Mouse (Mus musculus) kidney, adult 9 months (tissue): ENCODE measurements around the gene Szrd1.

Source experiments
- DNase-seq: peaks from one replicate; pipeline ENCODE4 v3.0.0; 2022

Gene Szrd1

GRCm38 (mm10) chr4:141139116-141139970, at the start of gene Szrd1:
Gene Szrd1, minus strand, starts transcription at chr4:141139775.
- peak; percentile 99 for DNase-seq

- DNase-seq = no peak
Measured at GRCm38 (mm10) chr4:141186923-141187836, 47.6 kb upstream of the Szrd1 start.

DNA sequence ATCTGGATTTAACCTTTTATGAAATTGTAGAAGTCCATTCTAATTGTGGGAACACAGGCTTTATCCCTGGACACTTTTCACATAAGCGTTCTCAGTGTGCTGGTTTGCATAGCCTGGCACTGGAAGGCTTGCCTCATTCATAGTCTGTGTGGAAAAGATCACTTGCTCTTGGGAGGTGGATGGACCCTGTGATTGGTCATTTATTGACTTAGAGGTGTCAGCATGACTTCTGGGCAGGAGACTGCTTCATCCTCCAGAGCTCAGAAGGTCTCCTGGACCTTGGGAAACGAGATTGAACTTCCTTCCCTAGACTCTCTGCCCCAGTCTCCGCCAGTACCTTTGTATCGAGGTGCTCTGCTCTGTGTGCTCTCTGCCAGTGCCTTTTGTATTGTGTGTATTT, 44.9 kb upstream of the Szrd1 start:
- peak; percentile 51 for DNase-seq

GRCm38 (mm10) chr4:141183932-141184331, 44.4 kb upstream of the Szrd1 start:
- DNase-seq = no peak

- no peak for DNase-seq
Measured at GRCm38 (mm10) chr4:141181981-141182380, 42.4 kb upstream of the Szrd1 start.

DNA sequence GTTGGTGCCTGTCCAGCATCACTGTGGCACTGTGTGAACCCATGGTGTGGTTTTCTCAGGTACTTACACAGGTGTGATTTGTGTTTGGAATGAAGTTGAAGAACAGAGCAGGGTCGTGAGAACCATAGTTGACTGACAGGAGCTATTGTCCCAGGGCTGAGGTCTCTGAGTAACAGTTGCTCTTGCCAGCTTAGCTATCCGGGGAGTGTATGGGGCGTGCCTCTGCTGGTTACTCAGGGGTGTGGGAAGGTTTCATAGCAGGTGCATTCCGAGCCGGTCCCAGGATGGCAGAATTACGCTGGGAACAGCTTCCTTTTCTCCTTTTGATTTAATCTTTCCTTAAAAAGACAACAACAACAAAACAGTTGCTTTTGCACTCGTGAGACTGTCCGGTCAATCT, 41.3 kb upstream of the Szrd1 start:
- no peak for DNase-seq

DNA sequence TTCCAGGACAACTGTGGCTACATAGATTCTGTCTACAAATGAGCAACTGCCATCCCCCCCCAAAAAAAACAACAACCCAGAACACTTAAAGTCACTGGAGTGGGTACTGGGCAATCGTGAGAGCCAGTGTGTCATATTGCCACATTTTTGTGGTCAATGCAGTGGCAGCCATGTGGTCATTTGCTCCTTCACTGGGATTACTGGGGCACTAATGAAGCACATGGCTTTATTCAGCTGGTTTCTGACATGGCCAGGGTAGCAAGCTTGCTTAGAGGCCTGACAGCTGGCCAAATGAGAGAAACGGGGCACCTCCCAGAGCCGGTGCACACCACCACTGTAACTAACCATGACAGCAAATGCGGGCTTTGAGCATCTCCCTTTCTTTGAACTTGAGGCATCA, 38.9 kb upstream of the Szrd1 start:
- DNase-seq = no peak

DNA sequence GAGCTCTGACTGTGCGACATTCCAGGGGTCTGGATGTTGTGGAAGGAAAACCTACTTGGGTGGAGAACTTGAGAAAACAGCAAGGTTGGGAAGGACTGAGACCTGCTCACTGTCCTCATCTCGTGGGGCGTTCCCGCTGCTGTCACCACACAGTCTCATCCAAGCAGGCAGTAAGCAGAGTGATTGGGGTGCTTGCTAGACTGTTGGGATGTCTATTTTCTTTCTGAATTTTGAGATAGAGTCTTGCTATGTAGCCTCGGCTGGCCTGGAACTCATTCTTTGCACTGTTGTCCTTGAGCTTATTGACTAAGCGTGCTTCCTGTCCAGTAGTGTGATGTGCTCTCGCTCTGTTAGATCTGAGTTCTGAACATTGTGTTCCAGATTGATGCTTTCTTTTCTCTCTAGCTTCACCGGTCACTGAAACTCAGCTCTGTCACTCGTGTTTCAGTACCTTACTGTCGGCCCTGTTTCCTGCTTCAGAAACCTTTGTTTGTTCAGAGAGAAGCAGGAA, 36.8 kb upstream of the Szrd1 start:
- no peak for DNase-seq

GRCm38 (mm10) chr4:141175783-141176182, 36.2 kb upstream of the Szrd1 start:
- DNase-seq = no peak

GRCm38 (mm10) chr4:141172121-141172520, 32.5 kb upstream of the Szrd1 start:
- DNase-seq = no peak

GRCm38 (mm10) chr4:141167156-141167555, 27.6 kb upstream of the Szrd1 start:
- DNase-seq = no peak

GRCm38 (mm10) chr4:141165744-141166292, 26.2 kb upstream of the Szrd1 start:
- DNase-seq = no peak

GRCm38 (mm10) chr4:141163729-141164128, 24.2 kb upstream of the Szrd1 start:
- DNase-seq = no peak

GRCm38 (mm10) chr4:141161699-141162208, 22.2 kb upstream of the Szrd1 start:
- no peak for DNase-seq

GRCm38 (mm10) chr4:141160193-141160592, 20.6 kb upstream of the Szrd1 start:
- DNase-seq = no peak

DNA sequence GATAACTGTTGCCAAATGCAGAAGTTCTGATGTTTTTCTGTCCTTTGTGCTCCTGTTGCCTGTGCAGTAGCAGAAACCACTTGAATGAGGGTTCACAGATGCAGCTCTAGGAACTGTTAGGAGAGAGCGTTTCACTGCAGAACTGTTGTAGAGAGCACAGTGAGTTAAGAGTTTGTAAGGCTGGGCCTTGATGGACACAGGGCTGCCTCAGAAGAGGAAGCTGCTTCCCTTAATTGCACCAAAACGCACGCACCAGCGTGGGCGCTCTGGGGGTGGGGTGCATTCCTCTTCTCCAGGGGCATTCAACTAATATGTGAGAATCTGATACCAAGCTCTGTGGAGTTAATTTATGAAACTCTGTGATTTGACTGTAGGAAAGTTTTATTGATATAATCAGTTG, 20.1 kb upstream of the Szrd1 start:
- DNase-seq = no peak

DNA sequence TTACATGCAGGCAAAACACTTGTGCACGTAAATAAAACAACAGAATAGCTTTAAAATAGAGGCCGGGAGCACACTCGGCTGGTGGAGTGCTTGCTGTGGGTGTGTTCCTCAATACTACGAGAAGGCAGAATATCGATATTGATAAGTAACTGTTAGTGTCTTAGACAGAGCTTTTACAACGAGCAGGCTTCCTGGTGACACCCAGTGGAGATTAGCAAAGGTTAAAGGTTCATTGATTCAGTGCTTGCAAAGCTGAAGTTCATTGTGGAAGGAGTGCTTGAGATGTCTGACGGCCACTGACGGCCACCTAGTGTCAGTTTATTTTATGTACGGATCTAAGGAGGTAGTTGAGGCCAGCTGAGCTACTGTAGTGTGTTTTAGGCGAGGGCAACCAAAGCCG, 19.5 kb upstream of the Szrd1 start:
- DNase-seq = no peak

- DNase-seq = no peak
Measured at GRCm38 (mm10) chr4:141158609-141159008, 19.0 kb upstream of the Szrd1 start.

DNA sequence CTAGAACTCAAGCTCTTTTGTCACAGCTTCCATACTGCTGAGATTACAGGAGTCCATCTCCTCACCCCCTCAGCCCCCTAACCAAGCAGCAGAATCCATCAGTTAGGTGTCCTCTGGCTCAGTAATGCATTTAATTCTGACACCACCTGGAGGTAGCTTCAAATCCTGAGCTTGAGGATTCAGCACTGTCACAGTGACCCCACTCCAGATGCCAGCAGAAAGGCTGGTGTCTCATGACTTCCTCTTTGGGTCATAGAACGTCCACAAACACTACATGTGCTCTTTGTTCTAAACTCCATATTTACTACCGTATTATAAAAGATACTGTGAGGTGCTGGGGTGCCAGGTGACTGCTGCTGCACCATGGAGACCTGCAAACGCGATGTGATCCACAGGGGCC, 17.9 kb upstream of the Szrd1 start:
- DNase-seq = no peak

DNA sequence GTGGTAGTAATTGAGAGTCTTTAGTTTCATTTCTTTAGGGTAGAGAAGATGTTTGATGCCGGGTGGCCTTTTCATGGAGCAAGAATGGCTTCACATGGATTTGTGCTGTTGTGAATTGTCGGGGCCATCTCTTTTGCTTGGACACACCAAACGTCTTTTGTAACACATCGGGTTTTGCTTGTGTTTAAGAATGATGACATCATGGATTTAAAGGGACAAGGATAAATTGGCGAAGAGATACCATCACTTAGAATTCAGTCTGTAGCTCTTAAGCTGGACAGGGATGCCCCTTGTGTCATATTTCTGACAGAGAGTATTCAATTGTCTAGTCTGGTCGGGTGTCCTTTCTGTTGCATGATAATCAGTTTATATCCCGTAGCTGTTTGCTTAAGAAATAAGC, 9.5 kb upstream of the Szrd1 start:
- no peak for DNase-seq

- peak; percentile 28 for DNase-seq
Measured at GRCm38 (mm10) chr4:141148009-141148801, 8.6 kb upstream of the Szrd1 start.
